Mouse (Mus musculus): Measurements from ENCODE around the gene Mgll.

DNA sequence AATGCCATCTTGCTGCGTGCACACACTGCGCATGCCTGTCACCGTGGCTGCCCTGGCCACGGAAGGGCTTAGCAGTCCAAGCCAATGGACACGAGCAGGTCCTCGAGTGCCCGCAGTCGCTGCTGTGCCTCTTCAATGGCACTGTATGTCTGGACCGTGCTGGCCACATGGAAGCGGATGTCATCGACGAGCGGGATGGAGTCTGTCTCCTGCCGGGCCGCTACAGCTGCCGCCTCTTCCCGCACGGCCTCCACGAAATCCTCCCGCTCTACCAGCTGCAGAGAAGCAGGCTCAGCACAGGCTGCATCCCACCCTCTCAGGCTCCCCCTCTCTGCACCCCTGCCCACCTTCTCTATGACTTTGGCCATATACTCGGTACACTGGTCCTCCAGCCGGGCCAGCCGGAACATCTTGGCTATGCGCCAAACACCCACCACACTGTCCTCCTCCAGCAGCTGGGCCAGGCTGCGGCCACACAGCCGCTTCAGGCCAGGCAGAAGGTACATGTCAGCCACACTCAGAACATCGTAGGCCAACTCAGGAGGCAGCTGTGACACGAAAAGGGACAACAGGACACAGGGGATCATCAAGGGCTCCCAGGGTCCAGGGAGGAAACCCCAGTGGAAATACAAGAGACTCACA lies 112.1 kb downstream of the Mgll start:
- TF ChIP-seq CTCF (IDR thresholded peaks at IDR 0.05; ENCODE audit: control insufficient read depth, insufficient read depth, low read length), result no peak
- TF ChIP-seq POLR2A (IDR thresholded peaks at IDR 0.05; ENCODE audit: borderline replicate concordance, control insufficient read depth, low read depth, low read length), result peak; percentile 9; the same call in 1 of the 2 replicates
